Mouse (Mus musculus) hindbrain, embryonic 15.5 days (tissue): ENCODE measurements at regions not wholly inside any gene's neighbourhood (a gene's known extent, or its start where the extent isn't known, plus 50 kb on each side); places are given as distances from the start of the nearest gene placed in this dataset.

Experiments
- ATAC-seq: fragments of 200-750 bp; cut with Nextera tagmentation; 2 replicates; pipeline ENCODE4 v1.8.0; 2017; ENCODE audit warnings: low read depth, moderate number of reproducible peaks, moderate TSS enrichment; ENCODE audit not compliant: low FRiP score
- H3K27ac ChIP-seq: fragments of 300-500 bp; sonication (generic); replicated peaks from 2 replicates; pipeline ENCODE4 v1.5.1; 2015; ENCODE audit warnings: mild to moderate bottlenecking, inconsistent platforms
- H3K27me3 ChIP-seq: fragments of 300-500 bp; sonication (generic); 2 replicates; pipeline ENCODE4 v1.6.1; 2015; ENCODE audit warnings: control low read depth, inconsistent platforms
- H3K36me3 ChIP-seq: fragments of 300-500 bp; sonication (generic); 2 replicates; pipeline ENCODE4 v1.6.1; 2015; ENCODE audit warnings: control low read depth, inconsistent platforms
- H3K4me1 ChIP-seq: fragments of 300-500 bp; sonication (generic); replicated peaks from 2 replicates; pipeline ENCODE4 v1.6.1; 2015; ENCODE audit warnings: control low read depth, inconsistent platforms
- H3K4me2 ChIP-seq: fragments of 300-500 bp; sonication (generic); 2 replicates; pipeline ENCODE4 v1.6.1; 2015; ENCODE audit warnings: moderate library complexity, mild to moderate bottlenecking, inconsistent platforms
- H3K4me3 ChIP-seq: fragments of 300-500 bp; sonication (generic); 2 replicates; pipeline ENCODE4 v1.5.1; 2015; ENCODE audit warnings: mild to moderate bottlenecking, inconsistent platforms
- H3K9ac ChIP-seq: fragments of 300-500 bp; sonication (generic); 2 replicates; pipeline ENCODE4 v1.6.1; 2015; ENCODE audit warnings: inconsistent platforms
- H3K9me3 ChIP-seq: fragments of 300-500 bp; sonication (generic); 2 replicates; pipeline ENCODE4 v1.6.1; 2016; ENCODE audit warnings: control low read depth, inconsistent platforms
- WGBS: fragments of 180-500 bp; shearing (Covaris S2); methylation state at CpG from one replicate; pipeline ENCODE4 v1.1.7; 2015; 5-methylcytosine and 5-hydroxymethylcytosine counted together

- no peak overlapping the region for H3K4me2 ChIP-seq
- H3K36me3 ChIP-seq, result no peaks in the 10 kb centered on the region
- H3K27ac ChIP-seq, result no peak overlapping the region
- H3K9me3 ChIP-seq, result no peaks in the 10 kb centered on the region
- H3K27me3 ChIP-seq, result no peaks in the 10 kb centered on the region
- WGBS, result 88% methylated on average over 1 of the region's 1 CpGs
- ATAC-seq, result no peak
- H3K9ac ChIP-seq, result no peak overlapping the region
- H3K4me3 ChIP-seq, result no peak overlapping the region
- 0 out of 2 replicates have a peak, but pooled peaks cover 4% of the 10 kb centered on the region for H3K4me1 ChIP-seq
Observed at GRCm38 (mm10) chr12:15702137-15702536, 114.6 kb downstream of the Trib2 start.

- no peak overlapping the region for H3K9ac ChIP-seq
- ATAC-seq, result no peak
Observed at GRCm38 (mm10) chr12:15698829-15699228, 117.9 kb downstream of the Trib2 start.

GRCm38 (mm10) chr12:15698042-15698771 is 118.5 kb downstream of the Trib2 start:
- Histone ChIP-seq H3K4me3 (no peak overlapping the region), H3K36me3 (no peaks in the 10 kb centered on the region), H3K4me2 (no peak overlapping the region), H3K27me3 (no peaks in the 10 kb centered on the region), H3K9ac (no peak overlapping the region), H3K9me3 (no peaks in the 10 kb centered on the region), H3K27ac (no peak overlapping the region), H3K4me1 (no peaks in the 10 kb centered on the region)
- 67% methylated on average over 6 of the region's 6 CpGs for WGBS
- ATAC-seq, result no peak

More at GRCm38 (mm10) chr12:15698829-15699228, 117.9 kb downstream of the Trib2 start:
- Histone ChIP-seq H3K4me2 (no peak overlapping the region), H3K27ac (no peak overlapping the region), H3K36me3 (no peaks in the 10 kb centered on the region), H3K9me3 (no peaks in the 10 kb centered on the region), H3K27me3 (no peaks in the 10 kb centered on the region), H3K4me1 (no peaks in the 10 kb centered on the region), H3K4me3 (no peak overlapping the region)
- 65% methylated on average over 4 of the region's 4 CpGs for whole genome bisulfite sequencing

GRCm38 (mm10) chr12:15688342-15688741 is 128.4 kb downstream of the Trib2 start:
- Histone ChIP-seq H3K4me1 (no peaks in the 10 kb centered on the region), H3K9me3 (no peaks in the 10 kb centered on the region), H3K27ac (no peak overlapping the region), H3K36me3 (no peaks in the 10 kb centered on the region), H3K4me3 (no peak overlapping the region), H3K9ac (no peak overlapping the region), H3K4me2 (no peak overlapping the region), H3K27me3 (no peaks in the 10 kb centered on the region)
- no peak for ATAC-seq
- whole genome bisulfite sequencing, result 79% methylated on average over 2 of the region's 2 CpGs

- H3K4me2 ChIP-seq, result no peak overlapping the region
- H3K27ac ChIP-seq, result no peak overlapping the region
- 83% methylated on average over 5 of the region's 5 CpGs for WGBS
- H3K9me3 ChIP-seq, result no peaks in the 10 kb centered on the region
- H3K27me3 ChIP-seq, result no peaks in the 10 kb centered on the region
- no peak overlapping the region for H3K9ac ChIP-seq
- H3K4me3 ChIP-seq, result no peak overlapping the region
- H3K4me1 ChIP-seq, result no peaks in the 10 kb centered on the region
- no peak for ATAC-seq
- no peaks in the 10 kb centered on the region for H3K36me3 ChIP-seq
Observed at GRCm38 (mm10) chr12:15684311-15684710, 132.4 kb downstream of the Trib2 start.

- Histone ChIP-seq H3K4me1 (no peaks in the 10 kb centered on the region), H3K27ac (no peak overlapping the region), H3K4me3 (no peak overlapping the region), H3K4me2 (no peak overlapping the region), H3K27me3 (no peaks in the 10 kb centered on the region), H3K36me3 (no peaks in the 10 kb centered on the region), H3K9me3 (no peaks in the 10 kb centered on the region), H3K9ac (no peak overlapping the region)
- WGBS, result 76% methylated on average over 5 of the region's 5 CpGs
- ATAC-seq, result no peak
Observed at GRCm38 (mm10) chr12:15681678-15682355, 134.9 kb downstream of the Trib2 start.

- H3K27ac ChIP-seq, result no peak overlapping the region
- H3K4me3 ChIP-seq, result no peak overlapping the region
- ATAC-seq, result no peak
- no peaks in the 10 kb centered on the region for H3K9me3 ChIP-seq
- H3K36me3 ChIP-seq, result no peaks in the 10 kb centered on the region
- no peaks in the 10 kb centered on the region for H3K27me3 ChIP-seq
- WGBS, result 82% methylated on average over 3 of the region's 3 CpGs
- H3K9ac ChIP-seq, result no peak overlapping the region
- no peak overlapping the region for H3K4me2 ChIP-seq
- H3K4me1 ChIP-seq, result no peaks in the 10 kb centered on the region
Observed at GRCm38 (mm10) chr12:15676127-15676526, 140.6 kb downstream of the Trib2 start.

- Histone ChIP-seq H3K27ac (no peak overlapping the region), H3K4me3 (no peak overlapping the region), H3K4me2 (no peak overlapping the region), H3K9me3 (no peaks in the 10 kb centered on the region), H3K27me3 (no peaks in the 10 kb centered on the region), H3K36me3 (no peaks in the 10 kb centered on the region), H3K9ac (no peak overlapping the region), H3K4me1 (no peaks in the 10 kb centered on the region)
- WGBS, result 76% methylated on average over 2 of the region's 2 CpGs
- ATAC-seq, result no peak
Observed at GRCm38 (mm10) chr12:15659755-15660154, 157.0 kb downstream of the Trib2 start.

GRCm38 (mm10) chr12:15659332-15659731 is 157.4 kb downstream of the Trib2 start:
- Histone ChIP-seq H3K4me1 (no peaks in the 10 kb centered on the region), H3K27me3 (no peaks in the 10 kb centered on the region), H3K9ac (no peak overlapping the region), H3K4me3 (no peak overlapping the region), H3K36me3 (no peaks in the 10 kb centered on the region), H3K4me2 (no peak overlapping the region), H3K27ac (no peak overlapping the region), H3K9me3 (no peaks in the 10 kb centered on the region)
- 66% methylated on average over 2 of the region's 2 CpGs for WGBS
- ATAC-seq, result no peak

- Histone ChIP-seq H3K9me3 (no peaks in the 10 kb centered on the region), H3K9ac (no peak overlapping the region), H3K4me1 (no peaks in the 10 kb centered on the region), H3K4me2 (no peak overlapping the region), H3K27me3 (no peaks in the 10 kb centered on the region), H3K36me3 (no peaks in the 10 kb centered on the region), H3K27ac (no peak overlapping the region), H3K4me3 (no peak overlapping the region)
- no peak for ATAC-seq
- 87% methylated on average over 3 of the region's 3 CpGs for WGBS
Observed at GRCm38 (mm10) chr12:15657748-15658251, 158.9 kb downstream of the Trib2 start.

GRCm38 (mm10) chr12:15654585-15654984 is 162.1 kb downstream of the Trib2 start:
- Histone ChIP-seq H3K36me3 (no peaks in the 10 kb centered on the region), H3K4me1 (no peaks in the 10 kb centered on the region), H3K9ac (no peak overlapping the region), H3K9me3 (no peaks in the 10 kb centered on the region), H3K27ac (no peak overlapping the region), H3K27me3 (no peaks in the 10 kb centered on the region), H3K4me2 (no peak overlapping the region), H3K4me3 (no peak overlapping the region)
- WGBS, result 91% methylated on average over 4 of the region's 4 CpGs
- no peak for ATAC-seq

GRCm38 (mm10) chr12:15653357-15653763 is 163.4 kb downstream of the Trib2 start:
- WGBS, result 54% methylated on average over 8 of the region's 8 CpGs
- Histone ChIP-seq H3K4me1 (no peaks in the 10 kb centered on the region), H3K27ac (no peak overlapping the region), H3K9me3 (no peaks in the 10 kb centered on the region), H3K36me3 (no peaks in the 10 kb centered on the region), H3K27me3 (no peaks in the 10 kb centered on the region), H3K9ac (no peak overlapping the region), H3K4me2 (no peak overlapping the region), H3K4me3 (no peak overlapping the region)
- ATAC-seq, result no peak
